Mouse (Mus musculus) midbrain, embryonic 10.5 days (tissue): ENCODE measurements around the gene Mip. TPM values are rescaled to one million over a fixed set of nuclear protein-coding genes. Genes with fewer than 3 reads are reported as not detected.

Experiments
- polyA plus RNA-seq: library from polyadenylated mRNA; unstranded; fragments of >200 nt; fragmentation: Nextera tagmentation; extraction: Ambion mirVana; gene quantifications from 2 replicates; pipeline ENCODE4 v1.2.1, GENCODE M21; 2016

Gene Mip
- polyA plus RNA-seq, 1 experiment from 2014 or later: 0.21 TPM

Other genes starting within 250 kb of the Mip start
- not detected in 2 replicates for gene Hsd17b6, start 218.2 kb upstream of the Mip start, polyA plus RNA-seq
- 105 and 114 TPM in 2 replicates for gene Prim1, start 210.7 kb upstream of the Mip start, polyA plus RNA-seq
- gene Naca, start 190.3 kb upstream of the Mip start, polyA plus RNA-seq: 814 and 925 TPM in 2 replicates
- gene Ptges3, start 166.9 kb upstream of the Mip start, polyA plus RNA-seq: 669 and 729 TPM in 2 replicates
- gene Atp5b, start 142.6 kb upstream of the Mip start, polyA plus RNA-seq: 2,205 and 2,316 TPM in 2 replicates
- gene Baz2a, start 134.3 kb upstream of the Mip start, polyA plus RNA-seq: 14.3 and 16.7 TPM in 2 replicates
- gene Rbms2, start 45.5 kb upstream of the Mip start, polyA plus RNA-seq: 24.3 and 25.0 TPM in 2 replicates
- 0.96 and 1.5 TPM in 2 replicates for gene Gls2, start 31.4 kb upstream of the Mip start, polyA plus RNA-seq
- gene Spryd4, start 14.0 kb upstream of the Mip start, polyA plus RNA-seq: 28.3 and 32.7 TPM in 2 replicates
- gene Timeless, start 6.2 kb downstream of the Mip start, polyA plus RNA-seq: 86.6 and 89.4 TPM in 2 replicates
- gene Apon, start 28.3 kb downstream of the Mip start, polyA plus RNA-seq: 0.73 and 0.77 TPM in 2 replicates
- not detected in 2 replicates for gene Apof, start 42.8 kb downstream of the Mip start, polyA plus RNA-seq
- gene Stat2, start 44.7 kb downstream of the Mip start, polyA plus RNA-seq: 12.6 and 16.1 TPM in 2 replicates
- not detected in 2 replicates for gene Il23a, start 72.9 kb downstream of the Mip start, polyA plus RNA-seq
- 43.3 and 50.2 TPM in 2 replicates for gene Pan2, start 77.5 kb downstream of the Mip start, polyA plus RNA-seq
- 245 and 259 TPM in 2 replicates for gene Cnpy2, start 96.6 kb downstream of the Mip start, polyA plus RNA-seq
- gene Cs, start 111.9 kb downstream of the Mip start, polyA plus RNA-seq: 237 and 248 TPM in 2 replicates
- 13.2 and 18.8 TPM in 2 replicates for gene Coq10a, start 143.2 kb downstream of the Mip start, polyA plus RNA-seq
- 9.0 and 9.2 TPM in 2 replicates for gene Ankrd52, start 151.3 kb downstream of the Mip start, polyA plus RNA-seq
- 0.06 and 0.19 TPM in 2 replicates for gene Slc39a5, start 175.4 kb downstream of the Mip start, polyA plus RNA-seq
- gene Nabp2, start 185.7 kb downstream of the Mip start, polyA plus RNA-seq: 149 and 151 TPM in 2 replicates
- 42.0 and 49.2 TPM in 2 replicates for gene Rnf41, start 185.8 kb downstream of the Mip start, polyA plus RNA-seq
- gene Smarcc2, start 233.4 kb downstream of the Mip start, polyA plus RNA-seq: 75.2 and 110 TPM in 2 replicates